Mouse (Mus musculus) ovary, adult 18-20 months (tissue): ENCODE measurements around the gene Olfr1395.

Source experiments
- DNase-seq: peaks from one replicate; pipeline ENCODE4 v3.0.0; 2022; ENCODE audit warnings: low spot score, mixed read lengths

Olfr1395 gene

GRCm38 (mm10) chr11:49141974-49142373 is at the start of gene Olfr1395:
Gene Olfr1395, plus strand, starts transcription at chr11:49142274.
- DNase-seq = no peak

- no peak for DNase-seq
Measured at GRCm38 (mm10) chr11:49092786-49093185, 49.3 kb upstream of the Olfr1395 start.

- no peak for DNase-seq
Measured at GRCm38 (mm10) chr11:49093861-49094660, 48.0 kb upstream of the Olfr1395 start.

GRCm38 (mm10) chr11:49095367-49095766 is 46.7 kb upstream of the Olfr1395 start:
- DNase-seq = no peak

GRCm38 (mm10) chr11:49100409-49100808 is 41.7 kb upstream of the Olfr1395 start:
- DNase-seq = no peak

- no peak for DNase-seq
Measured at GRCm38 (mm10) chr11:49101500-49101899, 40.6 kb upstream of the Olfr1395 start.

GRCm38 (mm10) chr11:49103047-49103693 is 38.9 kb upstream of the Olfr1395 start:
- peak; percentile 51 for DNase-seq

- no peak for DNase-seq
Measured at GRCm38 (mm10) chr11:49105752-49106151, 36.3 kb upstream of the Olfr1395 start.

- no peak for DNase-seq
Measured at GRCm38 (mm10) chr11:49107650-49108537, 34.2 kb upstream of the Olfr1395 start.

- DNase-seq = no peak
Measured at GRCm38 (mm10) chr11:49108833-49109232, 33.2 kb upstream of the Olfr1395 start.

GRCm38 (mm10) chr11:49111000-49111399 is 31.1 kb upstream of the Olfr1395 start:
- no peak for DNase-seq

- no peak for DNase-seq
Measured at GRCm38 (mm10) chr11:49112624-49113219, 29.4 kb upstream of the Olfr1395 start.

- DNase-seq = no peak
Measured at GRCm38 (mm10) chr11:49114158-49114557, 27.9 kb upstream of the Olfr1395 start.

- DNase-seq = no peak
Measured at GRCm38 (mm10) chr11:49114774-49115173, 27.3 kb upstream of the Olfr1395 start, which contains the start of gene Olfr1396. Gene Olfr1396, minus strand, starts transcription at chr11:49114874.

- DNase-seq = no peak
Measured at GRCm38 (mm10) chr11:49119635-49120034, 22.4 kb upstream of the Olfr1395 start.

- no peak for DNase-seq
Measured at GRCm38 (mm10) chr11:49124169-49124568, 17.9 kb upstream of the Olfr1395 start.

- DNase-seq = no peak
Measured at GRCm38 (mm10) chr11:49154077-49154476, 12.0 kb downstream of the Olfr1395 start, which contains the start of gene Olfr1394. Gene Olfr1394, plus strand, starts transcription at chr11:49154377.

- no peak for DNase-seq
Measured at GRCm38 (mm10) chr11:49156821-49157814, 15.0 kb downstream of the Olfr1395 start.

- DNase-seq = no peak
Measured at GRCm38 (mm10) chr11:49168839-49169611, 27.0 kb downstream of the Olfr1395 start.

GRCm38 (mm10) chr11:49170576-49170975 is 28.5 kb downstream of the Olfr1395 start:
- DNase-seq = no peak
